Mouse (Mus musculus) hindbrain, embryonic 11.5 days (tissue): ENCODE data around the gene Dab2ip. TPM values are rescaled to one million over a fixed set of nuclear protein-coding genes. Genes with fewer than 3 reads are reported as not detected.
A peak's percentile ranks its signal among the peaks of the same experiment; 100 is the strongest.

Experiments used
- ATAC-seq: fragments of 200-750 bp; cut with Nextera tagmentation; 2 replicates; pipeline ENCODE4 v1.8.0; 2017; ENCODE audit warnings: mild to moderate bottlenecking, moderate TSS enrichment, moderate library complexity; ENCODE audit not compliant: low FRiP score
- DNase-seq: peaks from one replicate; pipeline ENCODE4 v3.0.0-alpha.2; 2015; ENCODE audit warnings: low spot score
- H3K27ac ChIP-seq: fragments of 300-500 bp; sonication (generic); 2 replicates; pipeline ENCODE4 v1.5.1; 2014; ENCODE audit warnings: mild to moderate bottlenecking, low read depth, low read length
- H3K27me3 ChIP-seq: fragments of 300-500 bp; sonication (generic); 2 replicates; pipeline ENCODE4 v1.6.1; 2014; ENCODE audit warnings: mild to moderate bottlenecking, low read length, moderate library complexity, mixed read lengths; ENCODE audit not compliant: control insufficient read depth, insufficient read depth
- H3K36me3 ChIP-seq: fragments of 300-500 bp; sonication (generic); 2 replicates; pipeline ENCODE4 v1.6.1; 2014; ENCODE audit warnings: mild to moderate bottlenecking, low read length, moderate library complexity, mixed read lengths; ENCODE audit not compliant: control insufficient read depth, insufficient read depth
- H3K4me1 ChIP-seq: fragments of 300-500 bp; sonication (generic); replicated peaks from 2 replicates; pipeline ENCODE4 v1.6.1; 2014; ENCODE audit warnings: low read length, mixed read lengths; ENCODE audit not compliant: control insufficient read depth, insufficient read depth
- H3K4me2 ChIP-seq: fragments of 300-500 bp; sonication (generic); replicated peaks from 2 replicates; pipeline ENCODE4 v1.6.1; 2014; ENCODE audit warnings: mild to moderate bottlenecking, low read depth, low read length
- H3K4me3 ChIP-seq: fragments of 300-500 bp; sonication (generic); 2 replicates; pipeline ENCODE4 v1.5.1; 2014; ENCODE audit warnings: low read depth, low read length
- H3K9ac ChIP-seq: fragments of 300-500 bp; sonication (generic); 2 replicates; pipeline ENCODE4 v1.6.1; 2014; ENCODE audit warnings: low read depth, low read length
- H3K9me3 ChIP-seq: fragments of 300-500 bp; sonication (generic); 2 replicates; pipeline ENCODE4 v1.6.1; 2016; ENCODE audit warnings: low read length; ENCODE audit not compliant: control insufficient read depth
- WGBS: fragments of 180-500 bp; shearing (Covaris S2); extraction: QIAGEN DNeasy Blood & Tissue Kit; methylation state at CpG from one replicate; pipeline ENCODE4 v1.1.7; 2014; 5-methylcytosine and 5-hydroxymethylcytosine counted together
- polyA plus RNA-seq: library from polyadenylated mRNA; unstranded; fragments of >200 nt; fragmentation: Nextera tagmentation; extraction: Ambion mirVana; gene quantifications from 2 replicates; pipeline ENCODE4 v1.2.1, GENCODE M21; 2014

Dab2ip gene
- polyA plus RNA-seq, 1 experiment from 2014 or later: 37.8 TPM

DNA sequence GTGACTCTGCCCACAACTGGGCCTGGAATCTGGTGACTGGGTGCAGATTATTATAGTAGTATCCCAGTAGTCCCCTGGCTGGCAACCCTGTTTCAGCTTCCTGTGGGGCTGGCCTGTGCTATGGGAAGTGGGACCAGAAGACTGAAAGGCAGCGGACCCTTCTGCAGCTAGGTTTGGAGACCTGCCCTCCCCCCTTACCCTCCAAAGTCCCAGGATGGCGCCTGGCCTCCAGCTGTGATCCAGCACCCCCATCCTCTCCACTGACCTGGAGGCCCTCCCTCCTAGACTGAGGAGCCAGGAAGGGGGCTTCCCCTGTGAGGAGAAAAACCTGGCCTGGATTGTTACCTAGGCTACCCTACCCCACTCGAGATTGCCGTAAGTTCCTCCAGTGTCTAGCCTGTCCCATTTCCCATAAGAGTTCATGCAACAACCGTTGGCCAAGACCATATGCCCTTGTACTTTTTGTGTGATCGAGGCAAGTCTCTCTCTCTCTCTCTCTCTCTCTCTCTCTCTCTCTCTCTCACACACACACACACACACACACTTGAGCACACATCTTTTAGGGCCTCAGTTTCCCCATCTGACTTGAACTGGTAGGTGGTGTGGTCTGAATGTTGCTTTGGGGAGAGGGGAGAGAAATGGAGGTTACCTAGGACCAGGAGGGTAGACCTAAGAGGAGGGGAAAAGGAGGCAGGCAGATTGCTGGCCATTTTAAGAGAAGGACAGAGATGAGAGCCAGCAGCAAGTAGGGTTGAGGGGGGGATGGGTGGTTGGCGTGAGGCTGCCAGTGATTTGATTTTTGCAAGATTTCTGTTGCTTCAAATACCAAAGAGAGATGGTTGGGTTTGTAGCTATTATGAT, 62.5 kb downstream of the Dab2ip start:
- H3K4me3 ChIP-seq: 0 out of 2 replicates have a peak overlapping the region, but pooled peaks have one; percentile 6
- ATAC-seq: peak; percentile 41
- H3K9ac ChIP-seq: no peak overlapping the region
- peaks cover 30% of the 10 kb centered on the region for H3K4me1 ChIP-seq
- H3K27me3 ChIP-seq: no peaks in the 10 kb centered on the region
- peak overlapping the region; percentile 33; the same call in 1 of the 2 replicates for H3K27ac ChIP-seq
- H3K36me3 ChIP-seq: no peaks in the 10 kb centered on the region
- H3K4me2 ChIP-seq: peak overlapping the region; percentile 27
- H3K9me3 ChIP-seq: no peaks in the 10 kb centered on the region
- peak; percentile 60 for DNase-seq
- WGBS: 20% methylated on average over 7 of the region's 7 CpGs

DNA sequence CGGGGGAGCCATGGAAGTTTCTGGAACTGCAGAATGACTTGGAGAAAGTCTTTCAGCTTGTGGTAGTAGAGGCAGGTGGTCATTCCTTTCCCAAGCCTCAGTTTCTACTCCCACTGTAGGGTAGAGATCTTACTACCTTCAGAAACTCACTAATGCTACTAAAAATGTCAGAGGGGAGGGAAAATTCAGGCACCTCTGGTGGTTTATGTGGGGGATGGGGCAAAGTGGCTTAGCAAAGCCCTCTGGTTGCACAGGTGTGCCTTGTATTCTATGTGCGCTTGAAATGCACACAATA, 63.1 kb downstream of the Dab2ip start:
- Histone ChIP-seq H3K9me3 (no peaks in the 10 kb centered on the region), H3K9ac (no peak overlapping the region), H3K27me3 (no peaks in the 10 kb centered on the region), H3K27ac (no peak overlapping the region), H3K36me3 (no peaks in the 10 kb centered on the region), H3K4me2 (no peak overlapping the region), H3K4me3 (no peak overlapping the region), H3K4me1 (peaks cover 27% of the 10 kb centered on the region)
- DNase-seq (no peak), ATAC-seq (no peak)
- WGBS: 87% methylated on average over 2 of the region's 2 CpGs

GRCm38 (mm10) chr2:35621796-35622195, 63.7 kb downstream of the Dab2ip start:
- H3K4me1 ChIP-seq: peaks cover 27% of the 10 kb centered on the region
- H3K27me3 ChIP-seq: no peaks in the 10 kb centered on the region
- H3K9ac ChIP-seq: peak overlapping the region; percentile 81
- peak overlapping the region; percentile 47 for H3K27ac ChIP-seq
- H3K9me3 ChIP-seq: no peaks in the 10 kb centered on the region
- DNase-seq: peak; percentile 84
- H3K4me3 ChIP-seq: peak overlapping the region; percentile 63
- H3K36me3 ChIP-seq: no peaks in the 10 kb centered on the region
- ATAC-seq: peak; percentile 82
- H3K4me2 ChIP-seq: peak overlapping the region; percentile 88
- WGBS: 1% methylated on average over 36 of the region's 41 CpGs

GRCm38 (mm10) chr2:35622261-35623103, 64.4 kb downstream of the Dab2ip start:
- Histone ChIP-seq H3K27me3 (no peaks in the 10 kb centered on the region), H3K27ac (peak overlapping the region; percentile 47), H3K9ac (peak overlapping the region; percentile 81), H3K4me1 (peaks cover 27% of the 10 kb centered on the region), H3K4me2 (peak overlapping the region; percentile 88), H3K4me3 (peak overlapping the region; percentile 63), H3K9me3 (no peaks in the 10 kb centered on the region), H3K36me3 (no peaks in the 10 kb centered on the region)
- 3% methylated on average over 20 of the region's 20 CpGs for WGBS
- ATAC-seq: peak; percentile 34
- no peak for DNase-seq

GRCm38 (mm10) chr2:35623104-35623377, 65.0 kb downstream of the Dab2ip start:
- no peak overlapping the region for H3K27ac ChIP-seq
- 38% methylated on average over 4 of the region's 4 CpGs for WGBS
- peaks cover 27% of the 10 kb centered on the region for H3K4me1 ChIP-seq
- ATAC-seq (no peak), DNase-seq (no peak)
- H3K9me3 ChIP-seq: no peaks in the 10 kb centered on the region
- H3K4me2 ChIP-seq: peak overlapping the region; percentile 88
- peak overlapping the region; percentile 63 for H3K4me3 ChIP-seq
- H3K36me3 ChIP-seq: no peaks in the 10 kb centered on the region
- peak overlapping the region; percentile 81 for H3K9ac ChIP-seq
- no peaks in the 10 kb centered on the region for H3K27me3 ChIP-seq

DNA sequence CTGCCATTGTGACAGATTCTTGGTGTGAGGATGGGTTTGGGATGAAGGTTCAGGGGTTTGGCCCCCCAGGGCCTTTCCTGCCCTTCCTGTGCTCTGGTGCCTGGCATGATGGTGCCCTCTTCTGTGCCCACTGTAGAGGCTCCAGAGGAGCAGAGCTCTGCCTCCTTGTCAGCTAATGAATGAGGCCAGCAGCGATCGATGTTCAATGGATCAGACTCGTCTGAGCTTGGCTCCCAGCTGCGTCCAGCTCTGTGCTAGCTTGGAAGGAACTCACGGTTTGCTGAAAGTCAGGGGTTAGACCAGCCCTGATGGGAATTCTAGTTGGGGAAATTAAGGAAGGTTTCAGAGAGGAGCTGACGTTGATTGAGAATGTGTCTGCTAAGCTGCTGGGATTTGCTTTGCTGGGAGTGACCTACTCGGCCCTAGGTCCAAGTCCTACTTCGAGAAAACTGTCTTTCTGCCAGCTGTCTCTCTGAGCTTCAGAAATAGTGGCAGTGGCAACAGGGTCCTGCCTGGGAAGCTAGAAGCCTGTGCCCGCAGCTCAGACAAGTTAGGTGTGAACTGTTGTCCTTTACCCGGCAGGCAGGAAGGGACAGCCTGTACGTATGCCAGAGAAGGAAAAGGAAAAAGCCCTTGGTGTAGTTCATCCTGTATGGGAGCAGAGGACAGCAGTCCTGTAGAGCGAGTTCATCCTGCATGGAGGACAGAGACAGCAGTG, 65.5 kb downstream of the Dab2ip start:
- Histone ChIP-seq H3K27ac (no peak overlapping the region), H3K9ac (peak overlapping the region; percentile 9; the same call in 1 of the 2 replicates), H3K36me3 (no peaks in the 10 kb centered on the region), H3K4me3 (peak overlapping the region; percentile 63; the same call in 1 of the 2 replicates), H3K27me3 (no peaks in the 10 kb centered on the region), H3K9me3 (no peaks in the 10 kb centered on the region), H3K4me2 (peak overlapping the region; percentile 88), H3K4me1 (peaks cover 27% of the 10 kb centered on the region)
- DNase-seq (no peak), ATAC-seq (no peak)
- 35% methylated on average over 12 of the region's 12 CpGs for WGBS

DNA sequence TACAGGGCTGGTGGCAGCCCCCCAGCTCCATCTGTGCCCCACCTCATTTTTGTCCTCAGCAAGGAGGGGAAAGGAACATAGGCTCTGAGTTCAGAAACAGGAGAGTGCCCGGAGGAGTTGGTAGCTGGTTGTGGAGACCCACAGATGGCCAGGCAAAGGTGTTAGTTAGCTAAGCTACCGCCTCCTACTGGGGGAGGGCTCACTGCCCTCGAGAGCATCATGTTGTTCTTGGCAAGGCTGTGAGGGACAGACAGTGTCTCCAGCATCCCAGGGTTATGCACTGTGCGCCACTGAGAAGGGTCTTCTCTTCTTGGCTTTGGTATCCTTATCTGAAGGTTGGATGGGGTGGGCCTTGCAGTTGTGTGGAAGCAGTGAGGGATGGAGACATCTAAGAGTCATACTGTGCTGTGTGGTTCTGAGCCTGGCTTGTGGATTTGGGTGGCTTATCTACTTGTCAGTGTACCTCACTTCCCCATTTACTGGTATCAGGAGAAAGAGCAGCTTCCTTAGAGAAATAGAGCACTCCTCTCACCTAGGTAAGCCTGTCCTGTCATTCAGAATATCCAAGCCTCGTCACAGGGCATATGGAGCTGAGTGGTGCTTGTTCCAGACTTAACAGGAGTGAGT, 66.4 kb downstream of the Dab2ip start:
- Histone ChIP-seq H3K4me2 (peak overlapping the region; percentile 88; the same call in 1 of the 2 replicates), H3K36me3 (no peaks in the 10 kb centered on the region), H3K9ac (no peak overlapping the region), H3K27ac (no peak overlapping the region), H3K4me1 (peaks cover 24% of the 10 kb centered on the region), H3K9me3 (no peaks in the 10 kb centered on the region), H3K27me3 (no peaks in the 10 kb centered on the region), H3K4me3 (no peak overlapping the region)
- WGBS: 70% methylated on average over 5 of the region's 5 CpGs
- no peak for DNase-seq
- no peak for ATAC-seq

- 91% methylated on average over 6 of the region's 6 CpGs for WGBS
- no peak overlapping the region for H3K4me3 ChIP-seq
These were observed 66.9 kb downstream of the Dab2ip start for GRCm38 (mm10) chr2:35625007-35625380.

More at GRCm38 (mm10) chr2:35625007-35625380, 66.9 kb downstream of the Dab2ip start:
- Histone ChIP-seq H3K36me3 (no peaks in the 10 kb centered on the region), H3K4me2 (no peak overlapping the region), H3K27me3 (no peaks in the 10 kb centered on the region), H3K27ac (no peak overlapping the region), H3K4me1 (peaks cover 20% of the 10 kb centered on the region), H3K9me3 (no peaks in the 10 kb centered on the region), H3K9ac (no peak overlapping the region)
- ATAC-seq: no peak
- DNase-seq: no peak
